Mouse (Mus musculus): Measurements from ENCODE around the gene Ifngr1.

Gene Ifngr1

GRCm38 (mm10) chr10:19639630-19640029 is 47.9 kb downstream of the Ifngr1 start:
- in situ Hi-C loops (cut with MseI, MboI): no loop called here

GRCm38 (mm10) chr10:19645119-19645518 is 53.4 kb downstream of the Ifngr1 start:
- in situ Hi-C loops (cut with MseI, MboI): no loop called here

DNA sequence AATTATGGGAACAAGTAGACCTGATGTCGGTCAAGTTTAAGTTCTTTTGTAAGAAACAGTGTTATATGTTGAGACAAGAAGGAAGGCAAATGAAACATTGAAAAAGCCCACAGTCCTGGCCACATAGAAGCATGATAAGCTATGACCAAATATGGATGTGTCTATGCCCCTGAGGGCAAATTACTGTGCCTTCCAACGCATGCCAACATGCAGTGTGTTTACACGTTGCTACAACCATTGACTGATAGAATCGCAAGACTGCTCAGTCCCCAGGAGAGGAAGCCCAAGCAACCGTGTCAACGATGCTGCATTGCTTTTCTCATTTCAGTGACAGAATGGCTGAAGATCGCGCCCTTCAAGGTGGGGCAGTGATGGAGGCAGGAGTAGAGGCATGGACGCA is 65.7 kb downstream of the Ifngr1 start:
- in situ Hi-C loops (cut with MseI, MboI): no loop called here

Data from mouse trophoblast stem cell (cell line).